19 mouse cellular contexts compared by ENCODE assay signal in genomic region chr1:189663437-189663836, GRCm38 (mm10). TPM values are rescaled to one million over a fixed set of nuclear protein-coding genes. Genes with fewer than 3 reads are reported as not detected.
DNase-seq lines count a peak whose midpoint lies in the region; ATAC-seq lines count a peak whose summit lies in the region.
"Had no signal": no experiment of that assay in that cellular context is flagged by ENCODE, and none has a peak within 500 bp of the region (broad histone marks: within the 10 kb centered on the region; RNA-seq: fewer than 3 reads in every experiment).

No protein-coding gene starts in this region.

- H3K27me3 ChIP-seq in intestine, embryonic 16.5 days (replicated peaks; ENCODE audit: control insufficient read depth, insufficient read depth, low read length) = no peaks in the 10 kb centered on the region
- H3K27me3 ChIP-seq: embryonic facial prominence, embryonic 13.5 days; limb, embryonic 13.5 days; midbrain, embryonic 15.5 days had no signal

- H3K4me3 ChIP-seq in intestine, embryonic 16.5 days (ENCODE audit: low read length) = no peak overlapping the region
- H3K4me3 ChIP-seq: embryonic facial prominence, embryonic 13.5 days; hindbrain, embryonic 10.5 days; limb, embryonic 13.5 days; midbrain, embryonic 15.5 days had no signal

- no peak overlapping the region for H3K4me2 ChIP-seq in intestine, embryonic 16.5 days (ENCODE audit: low read depth, low read length)
- H3K4me2 ChIP-seq: embryonic facial prominence, embryonic 13.5 days; limb, embryonic 13.5 days; midbrain, embryonic 15.5 days had no signal

- peak; percentile 19 to 26 for DNase-seq in left cerebral cortex, postnatal 14 days (ENCODE audit: low spot score in 2 of 2)
- no peak for DNase-seq in left cerebral cortex, postnatal 36 days (ENCODE audit: low spot score in 2 of 2)
- peak; percentile 71 to 85 for DNase-seq in cerebellum, postnatal 14 days
- DNase-seq in layer of hippocampus, postnatal 10 days (ENCODE audit: low spot score in 2 of 2) = peak; percentile 21 to 48
- no peak for DNase-seq in heart, adult 11 months
- DNase-seq: adrenal gland, postnatal 14 days; gastrocnemius, postnatal 36 days; kidney, postnatal 25 days; lung, adult 18-20 months; thymus, postnatal 4 days had no signal

- 81% methylated on average over 1 of the region's 1 CpGs for WGBS in intestine, embryonic 16.5 days

- no peaks in the 10 kb centered on the region for H3K9me3 ChIP-seq in intestine, embryonic 16.5 days (ENCODE audit: control insufficient read depth, low read length)
- H3K9me3 ChIP-seq: embryonic facial prominence, embryonic 13.5 days; G1E; hindbrain, embryonic 10.5 days; limb, embryonic 13.5 days; midbrain, embryonic 15.5 days had no signal

- intact Hi-C loops in left cerebral cortex, postnatal 14 days (cut with DNase I) = no loop called here
- intact Hi-C loops in left cerebral cortex, postnatal 36 days (cut with DNase I) = no loop called here

- peak; percentile 77 for ATAC-seq in cerebellum, adult (ENCODE audit: insufficient number of reproducible peaks, low FRiP score, low TSS enrichment)
- no peak for ATAC-seq in intestine, embryonic 16.5 days
- ATAC-seq: intestine, postnatal 0 days; midbrain, embryonic 15.5 days had no signal

- H3K36me3 ChIP-seq in intestine, embryonic 16.5 days (ENCODE audit: control insufficient read depth, insufficient read depth, low read length) = 0 out of 2 replicates have a peak, but pooled peaks cover 3% of the 10 kb centered on the region
- H3K36me3 ChIP-seq: midbrain, embryonic 15.5 days had no signal

- H3K4me1 ChIP-seq in intestine, embryonic 16.5 days (ENCODE audit: control insufficient read depth, insufficient read depth, low read length) = no peaks in the 10 kb centered on the region
- H3K4me1 ChIP-seq: embryonic facial prominence, embryonic 13.5 days; hindbrain, embryonic 10.5 days; limb, embryonic 13.5 days; midbrain, embryonic 15.5 days had no signal

- H3K9ac ChIP-seq in intestine, embryonic 16.5 days (ENCODE audit: low read depth, low read length) = no peak overlapping the region
- H3K9ac ChIP-seq: embryonic facial prominence, embryonic 13.5 days; limb, embryonic 13.5 days; midbrain, embryonic 15.5 days had no signal

- H3K27ac ChIP-seq in intestine, embryonic 16.5 days (ENCODE audit: low read length) = no peak overlapping the region
- H3K27ac ChIP-seq: embryonic facial prominence, embryonic 13.5 days; hindbrain, embryonic 10.5 days; limb, embryonic 13.5 days; macrophage; midbrain, embryonic 15.5 days had no signal

RNA-seq across cellular contexts. Expression of gene Cenpf, which starts 24.4 kb away (rescaled TPM):
- total RNA-seq in left cerebral cortex, postnatal 14 days (2021) = 1 to 10 TPM; 1.4 to 1.6 TPM
- 1 to 10 TPM in 1 of 2 experiments, under 1 TPM in 1; 0.69 to 1.5 TPM for total RNA-seq in left cerebral cortex, postnatal 36 days (2021)
- total RNA-seq in layer of hippocampus, postnatal 10 days (2021) = 1 to 10 TPM; 4.5 to 5.9 TPM
- polyA plus RNA-seq in intestine, embryonic 16.5 days (2015; fragmentation: Nextera tagmentation; extraction: Ambion mirVana) = 45.1 and 54.7 TPM in 2 replicates

Comparison
In these comparisons a context has a peak if more than half of its experiments do, and no peak if none do; other contexts are left out.
1. DNase-seq: peak in left cerebral cortex, postnatal 14 days (2 of 2), cerebellum, postnatal 14 days (2 of 2) and layer of hippocampus, postnatal 10 days (2 of 2); none in left cerebral cortex, postnatal 36 days (0 of 2) and heart, adult 11 months (single experiment).